Mouse (Mus musculus) midbrain, embryonic 11.5 days (tissue): ENCODE results near the gene Iqcf3. TPM values are rescaled to one million over a fixed set of nuclear protein-coding genes. Genes with fewer than 3 reads are reported as not detected.

ENCODE experiments used
- ATAC-seq: fragments of 200-750 bp; cut with Nextera tagmentation; 2 replicates; pipeline ENCODE4 v1.8.0; 2017; ENCODE audit warnings: moderate TSS enrichment, moderate library complexity; ENCODE audit not compliant: low FRiP score
- DNase-seq: peaks from one replicate; pipeline ENCODE4 v3.0.0; 2015; ENCODE audit warnings: low spot score; ENCODE audit errors: missing footprints
- H3K27ac ChIP-seq: fragments of 300-500 bp; sonication (generic); 2 replicates; pipeline ENCODE4 v1.5.1; 2014; ENCODE audit warnings: low read depth, low read length
- H3K27me3 ChIP-seq: fragments of 300-500 bp; sonication (generic); 2 replicates; pipeline ENCODE4 v1.6.1; 2014; ENCODE audit warnings: mild to moderate bottlenecking, low read length, moderate library complexity, mixed read lengths; ENCODE audit not compliant: control insufficient read depth, insufficient read depth
- H3K36me3 ChIP-seq: fragments of 300-500 bp; sonication (generic); 2 replicates; pipeline ENCODE4 v1.6.1; 2014; ENCODE audit warnings: mild to moderate bottlenecking, low read length, moderate library complexity, mixed read lengths; ENCODE audit not compliant: control insufficient read depth, insufficient read depth
- H3K4me1 ChIP-seq: fragments of 300-500 bp; sonication (generic); 2 replicates; pipeline ENCODE4 v1.6.1; 2014; ENCODE audit warnings: low read length; ENCODE audit not compliant: control insufficient read depth, insufficient read depth
- H3K4me2 ChIP-seq: fragments of 300-500 bp; sonication (generic); 2 replicates; pipeline ENCODE4 v1.6.1; 2014; ENCODE audit warnings: mild to moderate bottlenecking, moderate library complexity
- H3K4me3 ChIP-seq: fragments of 300-500 bp; sonication (generic); 2 replicates; pipeline ENCODE4 v1.5.1; 2014; ENCODE audit warnings: low read depth, low read length
- H3K9ac ChIP-seq: fragments of 300-500 bp; sonication (generic); 2 replicates; pipeline ENCODE4 v1.6.1; 2014; ENCODE audit warnings: low read length
- H3K9me3 ChIP-seq: fragments of 300-500 bp; sonication (generic); 2 replicates; pipeline ENCODE4 v1.6.1; 2016; ENCODE audit warnings: low read length; ENCODE audit not compliant: control insufficient read depth
- WGBS: fragments of 180-500 bp; shearing (Covaris S2); extraction: QIAGEN DNeasy Blood & Tissue Kit; methylation state at CpG from one replicate; pipeline ENCODE4 v1.1.7; 2014; 5-methylcytosine and 5-hydroxymethylcytosine counted together
- polyA plus RNA-seq: library from polyadenylated mRNA; unstranded; fragments of >200 nt; fragmentation: Nextera tagmentation; extraction: Ambion mirVana; gene quantifications from 2 replicates; pipeline ENCODE4 v1.2.1, GENCODE M21; 2014

The Iqcf3 gene
- polyA plus RNA-seq, 1 experiment from 2014 or later = not detected

DNA sequence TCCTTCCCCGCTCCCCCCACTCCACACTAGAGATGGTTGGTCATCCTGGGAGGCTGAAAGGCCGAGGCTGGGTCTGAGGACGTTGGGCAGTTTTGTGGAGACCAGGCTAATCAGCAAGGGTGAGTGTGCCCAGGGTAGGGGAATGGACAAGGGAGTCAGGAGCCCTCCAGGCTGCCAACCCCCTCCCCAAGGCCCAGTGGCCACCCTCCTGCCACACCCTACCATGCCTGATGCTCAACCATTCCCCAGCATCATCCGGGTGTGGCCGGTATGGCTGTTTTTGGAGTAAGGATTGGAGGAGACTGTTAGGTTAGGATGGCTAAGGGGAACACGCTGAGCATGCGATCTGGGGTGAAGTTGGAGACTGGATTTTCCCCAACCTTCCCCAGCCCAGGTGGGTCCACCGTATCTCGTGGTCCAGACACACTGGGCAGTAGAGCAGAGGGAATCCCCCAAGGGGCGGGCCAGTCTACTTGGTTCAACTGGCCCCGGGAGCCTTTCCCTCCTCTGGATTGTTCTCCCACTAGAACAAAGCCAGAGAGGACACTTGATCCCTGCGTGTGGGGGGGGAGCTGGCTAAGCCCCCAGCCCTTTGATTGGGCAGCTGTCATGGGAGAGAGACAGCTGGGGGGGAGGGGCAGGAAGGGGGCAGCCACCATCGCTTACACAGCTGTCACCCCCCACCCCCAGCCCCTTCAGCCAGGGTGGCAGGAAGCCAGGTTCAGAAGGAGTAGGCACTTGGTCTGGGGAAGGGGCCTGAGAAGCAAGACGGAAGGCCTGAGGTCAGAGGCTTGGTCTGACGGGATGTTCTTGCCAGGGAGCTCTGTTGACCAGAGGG is 104.9 kb downstream of the Iqcf3 start:
- peak overlapping the region; percentile 97 for H3K9ac ChIP-seq
- peak overlapping the region; percentile 97 for H3K27ac ChIP-seq
- peaks cover 66% of the 10 kb centered on the region for H3K4me1 ChIP-seq
- H3K27me3 ChIP-seq = no peaks in the 10 kb centered on the region
- 25% methylated on average over 15 of the region's 15 CpGs for WGBS
- ATAC-seq (peak; percentile 26), DNase-seq (no peak)
- peaks cover 8% of the 10 kb centered on the region for H3K36me3 ChIP-seq
- H3K4me3 ChIP-seq = peak overlapping the region; percentile 88
- no peaks in the 10 kb centered on the region for H3K9me3 ChIP-seq
- peak overlapping the region; percentile 78 for H3K4me2 ChIP-seq

DNA sequence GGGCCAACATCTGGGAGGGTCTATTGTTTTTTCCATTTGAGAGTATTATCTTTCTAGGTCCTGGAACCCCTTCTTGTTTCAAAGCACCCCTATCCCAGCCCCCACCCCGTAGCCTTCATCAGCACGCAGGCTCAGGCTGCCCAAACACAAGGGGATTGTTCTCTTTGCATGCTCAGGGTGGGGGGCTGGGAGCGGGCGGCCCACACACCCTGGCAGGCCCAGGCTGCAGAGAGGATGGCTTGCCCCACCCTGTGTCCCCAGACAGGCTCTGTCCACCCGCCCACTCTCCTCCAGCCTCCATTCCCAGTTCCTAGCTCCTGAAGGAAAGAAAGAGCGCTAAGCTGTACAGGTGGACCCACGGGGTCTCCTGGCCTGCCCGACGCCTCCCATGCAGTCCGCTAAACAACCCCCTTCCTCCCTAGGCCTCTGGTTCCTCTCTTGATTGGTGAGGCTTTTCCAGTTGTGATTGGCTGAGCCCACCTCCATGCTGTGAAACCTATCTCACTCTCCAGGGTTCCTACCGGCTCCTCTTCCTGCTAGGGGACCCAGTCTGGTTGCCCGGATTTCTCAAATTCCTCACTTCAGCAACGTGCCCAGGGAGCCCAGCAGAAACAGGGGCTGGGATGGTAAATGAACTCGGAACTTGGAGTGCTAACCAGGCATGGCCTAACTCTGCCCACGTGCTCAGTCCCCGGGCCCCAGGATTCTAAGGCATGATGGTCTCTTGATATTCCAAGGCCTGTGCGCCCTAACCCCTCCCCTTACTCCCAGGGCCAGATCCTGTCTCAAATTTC is 106.3 kb downstream of the Iqcf3 start:
- DNase-seq (peak; percentile 97), ATAC-seq (peak; percentile 22)
- no peaks in the 10 kb centered on the region for H3K9me3 ChIP-seq
- WGBS = under 1% methylated on average over 17 of the region's 17 CpGs
- H3K36me3 ChIP-seq = peaks cover 2% of the 10 kb centered on the region
- H3K4me1 ChIP-seq = peaks cover 71% of the 10 kb centered on the region
- peak overlapping the region; percentile 97 for H3K27ac ChIP-seq
- H3K4me2 ChIP-seq = peak overlapping the region; percentile 78
- H3K27me3 ChIP-seq = no peaks in the 10 kb centered on the region
- peak overlapping the region; percentile 97 for H3K9ac ChIP-seq
- H3K4me3 ChIP-seq = peak overlapping the region; percentile 88

DNA sequence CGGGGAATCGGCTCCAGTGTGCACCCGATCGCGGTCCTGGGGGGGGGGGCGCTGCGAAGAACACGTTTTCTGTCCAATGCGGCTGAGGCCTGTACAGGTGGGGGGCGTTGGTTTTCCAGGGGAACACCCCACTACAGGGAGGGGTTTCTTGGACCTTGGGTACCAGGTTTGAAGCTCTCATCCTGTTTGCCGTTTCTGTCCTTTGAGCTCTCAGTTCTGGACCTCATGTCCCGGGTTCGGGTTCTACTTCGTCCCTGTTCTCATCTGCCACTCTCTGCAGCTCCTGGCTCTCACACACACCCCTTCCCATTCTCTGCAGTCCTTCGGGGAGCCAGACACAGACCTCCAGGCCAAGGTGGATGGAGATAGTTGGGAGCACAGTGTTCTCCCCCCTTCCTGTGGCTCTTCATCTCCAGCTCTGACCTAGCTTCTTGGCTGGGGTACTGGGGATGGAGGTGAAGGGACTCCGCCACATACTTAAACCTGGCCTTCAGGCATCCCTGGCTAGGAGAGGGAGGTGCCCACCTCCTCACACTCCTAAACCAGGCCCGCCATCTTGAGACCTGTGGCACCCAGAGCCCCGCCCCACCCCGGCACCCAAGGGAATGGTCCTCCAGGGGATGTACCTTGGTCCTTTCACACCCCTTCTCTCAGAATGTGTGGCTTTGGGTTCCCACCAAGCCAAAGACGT is 107.2 kb downstream of the Iqcf3 start:
- ATAC-seq (no peak), DNase-seq (peak; percentile 95)
- Histone ChIP-seq H3K4me1 (peaks cover 65% of the 10 kb centered on the region), H3K36me3 (no peaks in the 10 kb centered on the region; the same call in 1 of the 2 replicates), H3K27me3 (no peaks in the 10 kb centered on the region), H3K4me2 (peak overlapping the region; percentile 78), H3K27ac (peak overlapping the region; percentile 97), H3K4me3 (peak overlapping the region; percentile 88), H3K9ac (peak overlapping the region; percentile 97), H3K9me3 (no peaks in the 10 kb centered on the region)
- WGBS = under 1% methylated on average over 19 of the region's 20 CpGs

DNA sequence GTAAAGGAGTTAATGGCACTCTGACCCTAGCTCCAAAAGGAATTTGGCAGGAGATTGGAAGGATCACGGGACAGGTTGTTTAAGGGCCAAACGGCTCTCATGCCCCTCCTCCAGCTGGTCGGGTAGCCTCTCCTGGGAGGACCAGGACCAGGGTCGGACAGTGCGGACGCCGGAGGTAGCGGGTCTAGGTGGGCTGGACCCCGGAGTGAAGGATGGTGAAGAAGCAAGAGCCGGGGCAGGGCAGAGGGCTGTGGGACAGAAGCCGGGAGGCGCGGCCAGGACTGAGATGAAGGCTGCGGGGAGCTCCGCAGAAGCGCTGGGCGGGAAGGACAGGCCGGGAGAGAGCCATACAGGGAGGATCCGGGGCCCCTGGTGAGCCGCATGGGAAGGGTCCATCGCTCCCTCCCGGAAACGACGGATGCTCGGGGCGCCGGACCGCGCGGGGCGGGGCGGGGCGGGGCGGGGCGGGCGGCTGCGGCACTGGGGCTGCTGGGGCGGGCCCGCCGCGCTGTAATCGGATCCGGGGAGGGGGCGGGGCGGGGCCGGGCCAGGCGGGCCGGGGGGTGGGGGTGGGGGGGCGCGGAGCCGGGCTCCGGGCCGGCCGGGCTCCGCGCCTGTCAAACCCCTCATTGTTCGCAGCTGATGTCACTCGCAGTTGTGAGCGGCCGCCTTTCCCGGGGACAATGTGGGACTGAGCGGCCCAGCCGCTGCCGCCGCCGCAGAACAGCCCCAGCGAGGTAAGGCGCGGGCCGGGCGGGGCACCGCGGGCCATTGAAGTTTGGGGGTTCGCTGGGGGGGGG is 108.0 kb downstream of the Iqcf3 start, which contains the start of gene Pcbp4:
Gene Pcbp4, plus strand, starts transcription at position 21 of the 800 bp plus-strand sequence.
- peak within 1 kb of the TSS; percentile 78 for H3K4me2 ChIP-seq
- ATAC-seq (peak; percentile 76), DNase-seq (peak; percentile 97)
- WGBS = under 1% methylated on average over 37 of the region's 74 CpGs
- no peaks in the 10 kb centered on the region; the same call in 1 of the 2 replicates for H3K36me3 ChIP-seq
- peaks cover 64% of the 10 kb centered on the region for H3K4me1 ChIP-seq
- H3K27me3 ChIP-seq = no peaks in the 10 kb centered on the region
- H3K9ac ChIP-seq = peak within 1 kb of the TSS; percentile 97
- peak within 1 kb of the TSS; percentile 97 for H3K27ac ChIP-seq
- H3K4me3 ChIP-seq = peak within 1 kb of the TSS; percentile 88
- no peaks in the 10 kb centered on the region for H3K9me3 ChIP-seq

Other genes with a start within 250 kb of the Iqcf3 start
- gene Dusp7, start 193.0 kb downstream of the Iqcf3 start, polyA plus RNA-seq = 16.1 and 17.0 TPM in 2 replicates
- gene Rpl29, start 132.2 kb downstream of the Iqcf3 start, polyA plus RNA-seq = 867 and 874 TPM in 2 replicates
- 29.9 and 30.4 TPM in 2 replicates for gene Acy1, start 123.3 kb downstream of the Iqcf3 start, polyA plus RNA-seq
- gene Abhd14b, start 114.2 kb downstream of the Iqcf3 start, polyA plus RNA-seq = 3.9 and 4.5 TPM in 2 replicates
- gene Abhd14a, start 114.0 kb downstream of the Iqcf3 start, polyA plus RNA-seq = 30.8 and 34.5 TPM in 2 replicates
- gene Pcbp4, start 108.3 kb downstream of the Iqcf3 start, polyA plus RNA-seq = 219 and 256 TPM in 2 replicates
- gene Gpr62, start 95.7 kb downstream of the Iqcf3 start, polyA plus RNA-seq = 0.12 and 0.23 TPM in 2 replicates
- gene Rrp9, start 85.7 kb downstream of the Iqcf3 start, polyA plus RNA-seq = 38.2 and 44.4 TPM in 2 replicates
- 1.1 and 1.2 TPM in 2 replicates for gene Parp3, start 84.7 kb downstream of the Iqcf3 start, polyA plus RNA-seq
- gene Iqcf1, start 61.7 kb downstream of the Iqcf3 start, polyA plus RNA-seq = not detected in 2 replicates
- not detected in 2 replicates for gene Iqcf5, start 47.1 kb downstream of the Iqcf3 start, polyA plus RNA-seq
- not detected in 2 replicates for gene Iqcf4, start 9.4 kb upstream of the Iqcf3 start, polyA plus RNA-seq
- not detected in 2 replicates for gene Iqcf6, start 65.0 kb upstream of the Iqcf3 start, polyA plus RNA-seq
- gene Grm2, start 94.5 kb upstream of the Iqcf3 start, polyA plus RNA-seq = 15.5 and 16.4 TPM in 2 replicates
- gene Tex264, start 124.3 kb upstream of the Iqcf3 start, polyA plus RNA-seq = 24.6 and 27.1 TPM in 2 replicates
- 5.5 and 6.1 TPM in 2 replicates for gene Rad54l2, start 227.6 kb upstream of the Iqcf3 start, polyA plus RNA-seq